Mouse (Mus musculus): ENCODE data around the gene Naa35.

Gene Naa35

DNA sequence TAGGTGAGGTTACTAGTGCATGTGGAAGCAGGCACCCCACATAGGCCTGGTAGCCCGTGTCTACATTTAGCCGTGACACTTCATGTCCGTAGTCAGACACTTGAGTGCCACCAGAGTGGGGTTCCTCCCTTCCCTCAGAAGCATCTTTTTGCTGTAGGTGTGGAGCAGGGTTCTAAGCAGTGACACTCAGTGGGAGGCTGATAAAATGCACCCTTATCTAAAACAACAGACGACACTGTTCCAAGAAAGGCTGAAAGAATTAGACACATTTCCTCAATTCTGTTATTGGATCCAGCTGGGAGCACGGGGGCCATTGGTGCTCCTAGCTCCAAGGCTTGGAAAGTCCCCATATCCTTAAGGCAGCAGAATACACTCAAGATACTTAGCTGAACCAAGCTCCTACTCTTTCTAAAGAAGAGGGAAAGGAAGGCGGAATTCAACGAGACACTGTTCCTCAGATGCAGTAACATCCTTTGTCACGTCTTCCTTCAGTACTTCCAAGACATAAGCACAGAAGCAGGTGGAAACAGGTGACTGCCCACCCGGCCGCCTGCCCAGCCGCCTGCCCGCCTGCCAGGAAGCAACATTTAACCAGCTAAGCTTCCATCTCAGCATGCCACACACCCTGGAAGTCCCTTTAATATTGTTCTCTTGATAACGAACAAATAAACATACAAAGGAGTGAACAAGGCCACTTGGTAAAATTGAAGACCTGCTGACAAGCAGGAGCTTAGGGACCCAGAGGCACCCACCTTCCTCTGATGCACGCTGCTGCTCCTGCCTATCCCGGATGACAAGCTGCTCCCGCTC lies 54.5 kb downstream of the Naa35 start:
- DNase-seq (ENCODE audit: low spot score in 2 of 2): no peak

DNA sequence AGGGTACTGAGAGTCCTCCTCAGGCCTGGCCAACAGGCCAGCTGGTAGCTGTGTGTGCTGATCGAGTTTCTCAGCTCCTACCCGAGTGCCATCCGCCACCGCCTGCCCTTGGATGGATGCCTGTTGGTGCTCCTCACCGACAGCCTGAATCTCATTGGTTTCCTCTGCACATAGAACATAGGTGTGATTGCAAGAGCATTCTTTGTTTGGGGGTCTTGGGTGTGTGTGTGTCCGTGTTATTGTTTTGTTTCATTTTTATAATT lies 55.0 kb downstream of the Naa35 start:
- no peak for DNase-seq (ENCODE audit: low spot score in 2 of 2)

DNA sequence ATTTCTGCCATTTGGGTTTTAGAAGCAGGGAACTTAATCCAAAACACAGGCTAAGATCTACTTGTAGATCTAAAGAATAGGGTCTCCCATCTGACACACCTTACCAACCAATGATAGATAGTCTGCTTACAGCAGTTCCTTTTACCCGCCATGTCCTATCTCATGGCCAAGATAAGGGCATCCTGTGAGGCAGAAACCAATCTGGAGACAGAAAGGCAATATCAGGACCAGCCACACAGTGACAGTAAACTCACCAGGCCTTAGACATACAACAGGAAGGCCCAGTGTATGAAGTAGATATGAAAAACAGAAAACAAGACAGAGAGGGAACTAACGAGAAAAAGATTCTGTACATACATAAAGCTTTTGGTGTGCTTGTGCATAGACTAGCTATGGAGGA lies 57.8 kb downstream of the Naa35 start:
- DNase-seq (ENCODE audit: low spot score in 2 of 2): no peak

DNA sequence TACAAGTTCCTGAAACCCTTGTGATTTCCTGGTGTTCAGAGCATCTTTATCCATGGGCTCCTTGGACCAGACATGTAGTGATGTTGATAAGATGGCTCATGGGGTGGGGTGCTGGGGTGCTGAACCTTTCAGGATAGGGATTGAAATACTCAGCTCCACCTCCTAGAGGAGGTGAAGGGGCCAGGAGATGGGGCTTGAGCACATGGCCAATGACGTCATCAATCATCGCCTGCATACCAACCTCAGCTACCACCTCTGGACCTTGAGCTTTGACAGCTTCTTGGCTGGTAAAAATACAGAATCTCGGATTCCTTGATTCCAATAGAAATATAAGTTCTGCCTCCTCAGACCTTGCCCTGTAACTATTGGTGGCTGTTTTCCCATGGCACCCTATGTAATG lies 60.4 kb downstream of the Naa35 start:
- no peak for DNase-seq (ENCODE audit: low spot score in 2 of 2)

DNA sequence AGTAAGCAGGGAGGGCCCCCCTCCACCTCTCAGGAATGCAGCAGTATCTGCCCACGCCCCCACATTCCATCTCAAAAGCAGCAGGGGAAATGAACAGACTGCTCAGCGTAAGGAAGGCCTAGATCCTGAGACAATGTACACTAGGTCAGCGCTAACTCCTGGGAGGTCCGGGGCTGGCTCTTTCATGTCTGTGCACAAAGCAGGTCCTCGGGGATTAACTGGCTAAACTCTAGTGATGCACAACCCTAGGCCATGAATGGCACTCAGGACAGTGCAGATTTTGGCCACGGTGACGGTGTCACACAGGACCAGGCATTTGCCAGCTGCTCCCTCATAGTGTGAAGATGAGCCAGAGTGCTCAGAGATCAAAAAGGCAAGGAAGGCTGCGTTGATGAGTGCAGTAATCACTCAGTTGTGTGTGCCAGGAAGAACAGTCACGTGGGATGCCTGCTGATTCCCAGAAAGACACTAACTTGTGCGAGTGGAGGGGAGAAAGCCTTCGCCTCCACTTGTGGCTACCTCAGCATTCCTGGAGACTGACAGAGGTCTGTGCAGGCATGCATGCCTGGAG lies 61.7 kb downstream of the Naa35 start:
- no peak for DNase-seq (ENCODE audit: low spot score in 2 of 2)

DNA sequence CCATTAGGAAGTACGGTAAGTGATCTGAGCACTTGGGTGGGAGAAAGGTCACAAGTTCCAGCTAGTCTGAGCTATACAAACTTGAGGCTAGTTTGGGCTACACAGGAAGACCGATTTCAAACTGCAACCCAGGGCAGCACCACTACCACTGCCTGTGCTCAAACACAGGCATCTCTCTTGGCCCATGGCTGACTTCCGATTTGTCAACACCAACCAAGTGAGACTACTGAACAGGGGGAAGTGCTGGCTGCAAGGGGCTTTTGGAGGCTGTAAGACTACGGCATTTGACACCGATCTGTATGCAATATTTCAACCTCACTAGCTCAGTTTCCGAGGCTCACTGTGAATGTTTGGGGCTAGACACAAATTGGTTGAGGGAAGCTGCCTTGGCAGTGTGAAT lies 62.4 kb downstream of the Naa35 start:
- no peak for DNase-seq (ENCODE audit: low spot score in 2 of 2)

DNA sequence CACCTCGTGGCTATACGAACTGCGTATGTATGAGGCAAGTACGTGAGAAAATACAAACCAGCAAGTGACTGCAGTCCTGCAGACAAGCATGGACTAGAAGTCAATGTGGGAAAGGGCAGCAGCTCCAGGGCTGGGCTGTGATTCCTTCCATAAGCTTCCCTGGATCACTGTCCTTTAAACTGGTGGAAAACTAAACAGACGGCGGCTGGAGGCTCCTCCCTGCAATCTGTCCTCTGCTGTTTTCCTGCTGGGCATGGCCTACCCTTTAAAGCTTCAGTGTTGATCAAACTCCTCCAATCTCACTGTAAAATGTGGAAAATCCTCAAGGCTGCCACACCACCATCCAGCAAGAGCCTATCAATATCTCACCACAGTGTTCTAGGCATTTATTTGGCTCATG lies 63.5 kb downstream of the Naa35 start:
- DNase-seq (ENCODE audit: low spot score in 2 of 2): no peak

DNA sequence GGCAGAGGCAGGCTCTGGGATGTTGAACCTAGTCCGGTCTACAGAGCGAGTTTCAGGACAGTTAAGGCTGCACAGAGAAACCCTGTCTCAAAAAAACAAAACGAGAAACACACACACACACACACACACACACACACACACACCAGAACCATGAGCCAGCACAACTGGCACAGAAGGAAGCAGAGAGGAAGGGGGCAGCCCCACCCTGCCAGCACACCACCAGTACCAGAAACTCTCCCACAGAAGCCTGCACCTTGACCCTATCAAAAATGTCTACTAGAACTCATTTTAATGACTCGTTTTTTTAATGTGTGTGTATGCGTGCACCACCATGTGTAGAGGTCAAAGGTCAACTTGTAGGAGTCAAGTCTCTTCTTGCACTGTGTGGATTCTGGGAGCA lies 64.7 kb downstream of the Naa35 start:
- no peak for DNase-seq (ENCODE audit: low spot score in 2 of 2)

DNA sequence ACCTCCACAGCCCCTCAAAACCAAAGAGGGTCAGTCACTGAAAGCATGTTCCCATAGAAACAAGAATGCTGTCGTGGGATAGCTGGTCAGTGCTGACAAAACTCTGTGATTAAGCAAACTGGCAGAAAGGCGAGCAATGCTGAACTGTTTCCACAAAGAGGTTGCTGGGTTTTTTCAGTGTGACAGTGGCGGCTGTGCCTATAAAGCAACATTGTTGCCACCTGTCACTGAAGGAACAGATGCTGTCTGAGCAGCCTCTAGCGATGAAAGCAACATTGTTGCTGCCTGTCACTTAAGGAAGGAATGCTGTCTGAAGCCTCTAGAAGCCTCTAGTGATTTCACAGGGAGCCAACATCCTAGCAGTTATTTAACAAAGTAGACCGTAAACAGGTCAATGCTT lies 67.6 kb downstream of the Naa35 start:
- no peak for DNase-seq (ENCODE audit: low spot score in 2 of 2)

DNA sequence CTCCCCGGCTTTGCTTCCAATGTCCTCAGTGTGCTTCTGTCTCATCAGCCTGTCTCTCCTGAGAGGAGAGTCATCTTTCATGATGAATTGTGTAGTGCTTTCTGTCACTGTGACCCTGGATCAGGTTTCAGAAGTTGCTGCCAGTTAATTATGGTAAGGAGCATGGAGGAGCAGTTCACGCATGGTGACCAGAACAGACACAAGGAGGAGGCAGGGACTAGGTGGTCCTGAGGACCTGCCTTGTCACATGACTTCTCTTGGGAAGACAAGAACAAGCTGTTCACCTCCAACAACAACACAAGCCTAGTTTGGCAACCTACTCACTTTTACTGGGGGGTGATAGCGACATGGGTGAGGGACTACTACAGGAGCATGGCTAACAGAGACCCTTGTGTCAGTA lies 68.1 kb downstream of the Naa35 start:
- no peak for DNase-seq (ENCODE audit: low spot score in 2 of 2)

DNA sequence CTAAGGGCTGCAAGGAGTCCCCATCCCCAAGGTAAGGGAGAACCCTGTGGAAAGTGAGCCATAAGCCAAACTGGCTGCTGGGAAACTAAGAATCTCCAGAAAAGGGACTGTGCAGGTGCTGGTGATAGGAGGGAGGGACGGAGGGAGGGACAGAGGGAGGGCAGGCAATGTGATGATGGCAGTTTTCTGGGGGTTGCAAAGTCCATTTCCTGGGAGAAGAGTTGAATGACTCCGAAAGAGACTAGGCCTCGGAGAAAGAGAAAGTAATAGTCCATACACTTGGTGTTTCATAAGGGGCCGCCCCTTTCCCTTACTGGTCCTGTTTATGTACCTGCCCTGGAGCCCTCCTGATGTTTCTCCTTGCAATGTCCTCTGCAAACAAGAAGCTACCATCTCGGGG lies 69.4 kb downstream of the Naa35 start:
- DNase-seq (ENCODE audit: low spot score in 2 of 2): no peak

DNA sequence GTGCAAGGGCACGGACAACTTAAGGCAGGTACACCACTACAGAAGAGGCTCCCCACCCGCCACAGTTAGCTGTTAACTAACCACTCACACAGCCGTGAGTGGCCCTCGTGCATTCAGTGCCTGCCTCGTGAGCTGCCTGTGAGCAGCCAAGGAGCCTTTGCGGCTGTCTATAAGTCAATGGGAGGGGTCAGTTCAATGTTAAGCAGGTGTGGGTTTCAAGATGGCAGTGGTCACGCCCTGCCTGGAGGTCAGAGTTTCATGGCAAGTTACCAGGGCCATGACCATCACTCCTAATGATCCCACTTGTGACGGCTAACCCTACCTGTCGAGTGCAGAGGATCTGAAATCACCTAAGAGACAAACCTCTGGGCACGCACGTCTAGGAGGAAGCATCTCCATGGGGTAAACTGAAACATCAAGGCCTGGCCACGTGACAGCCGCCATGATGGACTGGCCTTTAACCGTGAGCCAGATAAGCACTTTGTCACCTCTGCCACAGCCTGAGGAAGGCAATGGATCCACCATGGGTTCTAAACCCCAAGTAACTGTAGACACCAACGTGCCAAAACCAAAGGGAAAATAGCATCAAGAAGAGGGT lies 70.8 kb downstream of the Naa35 start:
- DNase-seq (ENCODE audit: low spot score in 2 of 2): no peak

DNA sequence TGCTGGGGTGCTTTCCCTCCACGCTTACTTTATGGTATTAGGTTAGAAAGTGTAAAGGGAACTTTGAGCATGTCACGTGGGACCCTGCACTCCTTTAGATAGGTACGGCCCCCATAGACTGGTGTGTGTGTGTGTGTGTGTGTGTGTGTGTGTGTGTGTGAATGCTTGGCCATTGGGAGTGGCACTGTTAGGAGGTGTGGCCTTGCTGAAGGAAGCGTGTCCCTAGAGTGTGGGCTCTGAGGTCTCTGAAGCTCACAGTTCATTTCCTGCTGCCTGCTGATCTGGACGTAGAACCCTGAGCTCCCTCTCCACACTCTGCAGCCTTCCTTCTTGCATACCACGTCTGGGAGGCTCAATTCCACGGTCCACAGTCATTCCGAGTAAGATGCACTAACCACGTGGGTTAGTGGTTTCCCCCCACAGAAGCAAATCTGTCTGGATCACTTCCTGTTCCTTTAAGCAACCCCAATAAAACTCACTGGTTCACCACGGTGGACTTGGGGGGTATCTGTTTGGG lies 71.3 kb downstream of the Naa35 start:
- no peak for DNase-seq (ENCODE audit: low spot score in 2 of 2)

DNA sequence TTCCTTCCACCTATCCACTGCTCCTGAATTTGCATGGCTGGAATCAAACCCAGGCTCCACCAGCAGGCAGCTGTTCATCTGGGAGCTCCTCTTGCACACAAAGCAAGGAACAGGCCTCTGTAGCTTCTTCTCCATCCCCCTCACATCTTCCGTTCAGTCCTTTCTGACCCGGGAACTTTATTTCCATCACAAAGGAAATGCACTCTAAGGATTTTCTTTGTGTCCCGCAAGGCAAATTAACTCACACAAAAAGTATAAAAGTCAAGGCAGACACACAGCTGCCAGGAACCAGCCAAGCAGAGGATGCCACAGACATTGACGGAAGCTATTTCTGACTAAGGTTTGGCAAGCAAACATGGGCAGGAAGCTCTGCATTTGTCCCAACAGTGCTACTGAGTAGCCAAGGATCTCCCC lies 71.9 kb downstream of the Naa35 start:
- DNase-seq (ENCODE audit: low spot score in 2 of 2): no peak

DNA sequence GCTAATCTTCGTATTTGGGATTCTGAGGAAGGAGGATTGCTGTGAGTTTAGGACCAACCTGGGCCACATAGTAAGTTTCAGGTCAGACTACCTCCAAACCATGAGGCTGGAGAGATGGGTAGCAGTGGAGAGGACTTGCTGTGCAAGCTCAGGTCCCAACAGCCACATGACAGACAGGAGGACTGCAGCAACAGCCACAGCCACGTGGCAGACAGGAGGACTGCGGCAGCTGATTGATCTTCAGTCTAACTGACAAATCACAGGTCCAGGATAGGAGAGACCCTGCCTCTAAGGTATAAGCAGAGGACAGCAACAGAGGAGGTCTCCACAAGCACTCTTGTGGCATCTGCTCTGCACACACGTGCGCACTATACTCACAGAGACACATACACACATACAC lies 72.7 kb downstream of the Naa35 start:
- no peak for DNase-seq (ENCODE audit: low spot score in 2 of 2)

DNA sequence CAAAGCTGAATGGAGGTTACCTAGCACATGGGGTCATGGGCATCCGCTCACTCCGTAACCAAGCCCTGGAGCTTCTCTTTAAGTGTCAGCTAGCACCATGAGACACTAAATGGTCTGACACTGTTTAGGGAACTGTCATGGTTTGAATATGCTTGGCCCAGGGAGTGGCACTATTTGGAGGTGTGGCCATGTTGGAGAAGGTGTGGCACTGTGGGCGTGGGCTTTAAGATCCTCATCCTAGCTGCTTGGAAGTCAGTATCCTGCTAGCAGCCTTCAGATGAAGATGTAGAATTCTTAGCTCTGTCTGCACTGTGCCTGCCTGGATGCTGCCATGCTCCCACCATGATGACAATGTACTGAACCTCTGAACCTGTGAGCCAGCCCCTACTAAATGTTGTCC lies 75.3 kb downstream of the Naa35 start:
- no peak for DNase-seq (ENCODE audit: low spot score in 2 of 2)

DNA sequence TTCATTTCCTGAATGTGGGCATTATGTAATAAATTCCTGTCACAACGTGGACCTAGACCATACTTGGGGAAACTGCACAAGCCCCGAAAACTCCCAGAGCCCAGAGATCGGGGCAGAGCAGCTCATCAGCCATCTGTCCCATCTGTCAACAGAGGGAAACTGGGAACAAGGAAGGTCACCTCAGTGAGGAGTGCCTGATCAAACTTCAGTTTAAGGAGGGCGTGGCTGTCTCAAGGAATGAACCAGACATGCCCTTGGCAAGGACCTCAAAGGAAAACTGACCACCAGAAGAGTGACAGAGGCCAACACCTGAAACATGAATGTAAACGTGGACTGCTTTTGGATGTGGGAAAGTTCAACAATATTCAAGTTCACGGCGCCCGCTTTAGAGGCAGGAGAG lies 76.3 kb downstream of the Naa35 start:
- DNase-seq (ENCODE audit: low spot score in 2 of 2): no peak

DNA sequence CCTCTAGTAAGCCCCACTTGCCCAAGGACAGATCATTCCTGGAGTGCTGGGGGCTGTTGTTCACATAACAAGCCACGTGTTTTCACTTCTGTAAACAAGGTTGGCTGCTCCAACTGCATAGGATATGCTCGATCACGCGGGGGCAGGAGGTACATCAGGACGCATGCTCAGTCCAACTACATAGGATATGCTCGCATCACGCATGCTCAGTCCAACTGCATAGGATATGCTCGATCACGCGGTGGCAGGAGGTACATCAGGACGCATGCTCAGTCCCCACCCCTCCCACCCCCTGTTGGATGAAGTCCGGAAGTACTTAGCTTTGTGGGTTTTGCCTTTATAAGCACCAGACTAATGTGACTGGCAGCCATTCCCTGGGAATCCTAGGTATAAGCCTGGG lies 76.9 kb downstream of the Naa35 start:
- no peak for DNase-seq (ENCODE audit: low spot score in 2 of 2)

DNA sequence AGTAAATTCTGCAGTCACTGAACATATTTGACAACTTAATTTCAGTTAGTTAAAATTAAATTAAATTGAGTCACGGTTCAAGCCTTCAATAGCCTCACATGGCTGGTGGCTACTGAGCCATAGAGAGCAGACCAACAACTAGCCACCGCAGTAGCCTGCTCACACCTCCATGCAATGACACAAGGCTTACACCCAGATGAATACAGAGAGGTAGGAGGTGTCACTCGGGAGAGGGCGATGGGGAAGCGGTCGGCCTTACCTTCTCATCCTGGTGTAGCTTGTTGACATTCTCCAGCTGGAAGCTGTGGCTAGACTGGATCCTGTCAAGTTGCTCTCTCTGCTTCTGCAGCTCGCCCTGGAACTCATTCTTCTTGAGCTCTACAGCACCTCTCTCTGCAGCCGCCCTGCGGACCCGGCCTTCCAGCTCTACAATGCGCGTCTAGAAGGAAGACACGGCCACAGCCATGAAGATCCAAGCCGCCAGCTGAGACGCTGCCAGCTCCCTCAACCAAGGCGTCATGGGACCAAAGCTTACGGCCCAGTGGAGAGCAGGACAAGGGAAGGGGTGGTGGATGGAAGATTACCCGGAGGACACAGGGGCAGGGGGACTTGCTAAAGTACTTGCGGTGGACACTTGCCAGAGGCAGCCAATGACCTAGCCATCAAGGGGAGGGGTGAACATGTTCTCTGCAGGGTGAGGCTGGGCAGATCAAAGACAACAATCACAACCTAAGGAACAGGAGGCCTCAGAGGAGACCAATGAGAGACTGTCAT lies 79.1 kb downstream of the Naa35 start:
- no peak for DNase-seq (ENCODE audit: low spot score in 2 of 2)

DNA sequence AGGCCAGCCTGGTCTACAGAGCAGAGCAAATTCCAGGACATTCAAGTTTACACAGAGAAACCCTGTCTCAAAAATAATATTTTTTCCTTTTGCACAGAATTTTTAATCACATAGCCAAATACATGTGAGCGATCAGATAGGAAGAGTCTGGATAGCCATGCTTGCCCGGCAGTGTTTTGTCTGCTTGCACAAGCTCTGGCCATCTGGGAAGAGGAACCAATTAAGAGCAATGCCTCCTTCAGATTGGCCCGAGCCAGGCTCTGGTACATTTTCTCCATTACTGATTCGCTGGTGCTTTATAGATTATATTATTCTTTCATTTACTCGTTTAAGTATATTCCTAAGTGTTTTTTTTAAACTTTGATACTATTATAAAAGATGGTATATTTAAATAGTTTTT lies 82.7 kb downstream of the Naa35 start:
- DNase-seq (ENCODE audit: low spot score in 2 of 2): no peak

DNA sequence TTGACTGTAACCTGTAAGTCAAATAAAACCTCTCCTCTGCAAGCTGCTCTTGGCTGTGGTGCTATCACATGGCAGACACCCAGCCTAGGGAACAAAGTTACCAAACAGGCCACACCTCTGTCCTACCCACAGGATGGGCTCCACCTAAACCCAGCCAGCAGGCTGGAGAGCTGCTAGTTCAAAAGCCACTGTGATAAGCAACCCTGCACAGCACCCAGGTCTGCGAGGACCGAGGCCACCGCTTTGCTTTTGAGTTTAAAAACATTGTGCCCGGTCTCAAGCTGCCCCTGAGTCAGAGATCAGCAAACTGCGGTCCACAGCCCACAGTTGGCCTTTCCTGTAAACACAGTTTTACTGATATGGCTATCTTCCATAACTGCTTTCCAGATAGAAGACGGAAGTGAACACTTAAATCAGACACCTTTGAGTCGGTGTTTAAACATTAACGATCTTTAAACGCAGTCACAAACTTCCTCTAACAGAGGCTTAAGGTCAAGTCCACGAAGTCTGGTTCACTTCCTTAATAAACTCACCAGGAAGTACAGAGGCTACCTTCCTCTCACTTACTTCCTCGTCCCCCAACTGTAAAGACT lies 83.5 kb downstream of the Naa35 start:
- no peak for DNase-seq (ENCODE audit: low spot score in 2 of 2)

DNA sequence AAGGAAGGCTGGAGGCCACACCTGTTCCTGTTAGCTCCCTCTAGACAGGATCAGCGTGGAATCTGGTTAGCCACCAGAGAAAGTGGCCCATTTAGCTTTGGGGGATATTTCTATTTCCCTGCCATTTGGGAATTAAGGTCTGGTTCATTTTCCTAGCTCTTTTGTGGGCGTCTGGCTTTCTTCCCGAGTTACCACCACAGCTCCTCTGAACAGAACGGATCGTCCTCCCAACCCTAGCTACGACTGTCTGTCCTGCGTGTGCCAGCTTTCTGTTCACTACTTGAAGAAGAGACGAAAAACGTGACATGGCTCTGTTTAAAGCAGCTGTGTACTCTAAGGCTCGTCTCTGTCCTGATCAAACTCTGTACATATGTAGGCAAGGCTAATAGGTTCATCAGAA lies 84.9 kb downstream of the Naa35 start:
- DNase-seq (ENCODE audit: low spot score in 2 of 2): no peak

All from thymus, postnatal 10 days (tissue).